In genomic region chr11:17008498-17008941, GRCm38 (mm10) we compare ENCODE assay signal across 12 mouse cellular contexts. TPM values are rescaled to one million over a fixed set of nuclear protein-coding genes. Genes with fewer than 3 reads are reported as not detected.
DNase-seq lines count a peak whose midpoint lies in the region; ATAC-seq and TF ChIP-seq lines count a peak whose summit lies in the region.
"Had no signal": no experiment of that assay in that cellular context is flagged by ENCODE, and none has a peak within 500 bp of the region (broad histone marks: within the 10 kb centered on the region; RNA-seq: fewer than 3 reads in every experiment).

No protein-coding gene starts in this region.

- H3K9me3 ChIP-seq in liver, embryonic 16.5 days (replicated peaks; ENCODE audit: control insufficient read depth, low read length), result no peaks in the 10 kb centered on the region

- H3K27me3 ChIP-seq in liver, embryonic 16.5 days (ENCODE audit: control insufficient read depth, insufficient read depth, low read depth, low read length), result no peaks in the 10 kb centered on the region
- H3K27me3 ChIP-seq in small intestine, adult 2 months (ENCODE audit: control insufficient read depth, insufficient read depth, low read length), result no peaks in the 10 kb centered on the region

- peak; percentile 30; the same call in 1 of the 2 replicates for ATAC-seq in liver, embryonic 16.5 days (ENCODE audit: low read depth)

- no peaks in the 10 kb centered on the region for H3K36me3 ChIP-seq in liver, embryonic 16.5 days (ENCODE audit: control insufficient read depth, insufficient read depth)
- H3K36me3 ChIP-seq in small intestine, adult 2 months (ENCODE audit: control insufficient read depth, insufficient read depth, low read length), result no peaks in the 10 kb centered on the region

- peak overlapping the region; percentile 66 for H3K27ac ChIP-seq in bone marrow, adult 2 months (ENCODE audit: control insufficient read depth, insufficient read depth, low read depth, low read length, poor library complexity)
- 0 out of 2 replicates have a peak overlapping the region, but pooled peaks have one; percentile 5 for H3K27ac ChIP-seq in liver, embryonic 16.5 days (ENCODE audit: low read length)
- peak overlapping the region; percentile 63 for H3K27ac ChIP-seq in small intestine, adult 2 months (ENCODE audit: insufficient read depth, low read depth, low read length)
- H3K27ac ChIP-seq: kidney, postnatal 0 days had no signal

- peak overlapping the region; percentile 21; the same call in 1 of the 2 replicates for H3K4me2 ChIP-seq in liver, embryonic 16.5 days (ENCODE audit: low read depth, low read length)

- H3K4me3 ChIP-seq in lung, adult 2 months (replicated peaks; ENCODE audit: extremely low read depth, low read depth, low read length), result peak overlapping the region; percentile 60
- H3K4me3 ChIP-seq in bone marrow, adult 2 months (replicated peaks; ENCODE audit: control insufficient read depth, low read depth, low read length), result peak overlapping the region; percentile 62
- peak overlapping the region; percentile 34 for H3K4me3 ChIP-seq in liver, embryonic 16.5 days (ENCODE audit: low read depth, low read length)
- H3K4me3 ChIP-seq in small intestine, adult 2 months (ENCODE audit: low read depth, low read length), result peak overlapping the region; percentile 50

- WGBS in lung, adult 2 months, result 39% methylated on average over 7 of the region's 7 CpGs
- 6% methylated on average over 7 of the region's 7 CpGs for WGBS in bone marrow, adult 2 months
- WGBS in liver, embryonic 16.5 days (ENCODE audit: insufficient replicate concordance), result 14% methylated on average over 7 of the region's 7 CpGs
- 30% methylated on average over 7 of the region's 7 CpGs for WGBS in small intestine, adult 2 months

- DNase-seq in lung, adult 2 months, result peak; percentile 10
- no peak for DNase-seq in lung, postnatal 10 days
- no peak for DNase-seq in thymus, postnatal 25 days
- DNase-seq in left cerebral cortex, adult 11 months (ENCODE audit: low spot score), result no peak
- DNase-seq in testis, postnatal 10 days (ENCODE audit: low spot score), result no peak
- DNase-seq: adrenal gland, postnatal 10 days; gastrocnemius, postnatal 14 days; thymus, adult 2 months had no signal

- peak; percentile 83; the same call in 1 of the 2 replicates for TF ChIP-seq POLR2A in lung, adult 2 months (IDR thresholded peaks at IDR 0.05; ENCODE audit: borderline replicate concordance, extremely low read depth, low read depth, low read length)
- TF ChIP-seq POLR2A in bone marrow, adult 2 months (IDR thresholded peaks at IDR 0.05; ENCODE audit: borderline replicate concordance, control insufficient read depth, low read depth, low read length), result peak; percentile 85
- TF ChIP-seq POLR2A in small intestine, adult 2 months (IDR thresholded peaks at IDR 0.05; ENCODE audit: low read depth, low read length), result peak; percentile 64; the same call in 1 of the 2 replicates

- TF ChIP-seq CTCF in lung, adult 2 months (IDR thresholded peaks at IDR 0.05; ENCODE audit: insufficient read depth, low read length), result no peak
- TF ChIP-seq CTCF in bone marrow, adult 2 months (IDR thresholded peaks at IDR 0.05; ENCODE audit: control insufficient read depth, insufficient read depth, low read length), result no peak
- TF ChIP-seq CTCF in small intestine, adult 2 months (IDR thresholded peaks at IDR 0.05; ENCODE audit: extremely low read depth, insufficient read length, insufficient replicate concordance, low read depth, low read length), result no peak

- H3K9ac ChIP-seq in liver, embryonic 16.5 days (ENCODE audit: low read depth, low read length), result peak overlapping the region; percentile 3; the same call in 1 of the 2 replicates

- H3K4me1 ChIP-seq in lung, adult 2 months (ENCODE audit: control insufficient read depth, insufficient read depth, low read length), result no peaks in the 10 kb centered on the region; the same call in 1 of the 2 replicates
- peaks cover 3% of the 10 kb centered on the region; the same call in 1 of the 2 replicates for H3K4me1 ChIP-seq in bone marrow, adult 2 months (ENCODE audit: control insufficient read depth, insufficient read depth, low read length)
- H3K4me1 ChIP-seq in liver, embryonic 16.5 days (ENCODE audit: control insufficient read depth, low read depth, low read length), result no peaks in the 10 kb centered on the region; the same call in 1 of the 2 replicates
- no peaks in the 10 kb centered on the region for H3K4me1 ChIP-seq in small intestine, adult 2 months (ENCODE audit: control insufficient read depth, insufficient read depth, insufficient read length, low read length)

RNA-seq across cellular contexts. Expression of gene Cnrip1, which starts 42.9 kb away (rescaled TPM):
- 15.6 and 16.7 TPM in 2 replicates for polyA plus RNA-seq in lung, adult 2 months (2012; rRNA removed)
- 3.2 and 6.2 TPM in 2 replicates for polyA plus RNA-seq in bone marrow, adult 2 months (2011; ENCODE audit: insufficient read depth, insufficient read length, low replicate concordance, missing spikeins)
- polyA plus RNA-seq in liver, embryonic 16.5 days (2015; fragmentation: Nextera tagmentation; extraction: Ambion mirVana), result 2.9 and 3.0 TPM in 2 replicates
- 1.4 and 2.7 TPM in 2 replicates for polyA plus RNA-seq in small intestine, adult 2 months (2012; rRNA removed)

RNA-seq across cellular contexts. Expression of gene Plek, which starts 43.7 kb away (rescaled TPM):
- 3.4 and 7.0 TPM in 2 replicates for polyA plus RNA-seq in lung, adult 2 months (2012; rRNA removed)
- polyA plus RNA-seq in bone marrow, adult 2 months (2011; ENCODE audit: insufficient read depth, insufficient read length, low replicate concordance, missing spikeins), result 51.3 and 72.7 TPM in 2 replicates
- 17.6 and 18.3 TPM in 2 replicates for polyA plus RNA-seq in liver, embryonic 16.5 days (2015; fragmentation: Nextera tagmentation; extraction: Ambion mirVana)
- polyA plus RNA-seq in small intestine, adult 2 months (2012; rRNA removed), result 0.24 and 0.33 TPM in 2 replicates

RNA-seq across cellular contexts. Expression of gene Fbxo48, which starts 57.3 kb away (rescaled TPM):
- 0.23 and 0.44 TPM in 2 replicates for polyA plus RNA-seq in lung, adult 2 months (2012; rRNA removed)
- 1.9 and 4.9 TPM in 2 replicates for polyA plus RNA-seq in bone marrow, adult 2 months (2011; ENCODE audit: insufficient read depth, insufficient read length, low replicate concordance, missing spikeins)
- 1.5 and 1.9 TPM in 2 replicates for polyA plus RNA-seq in liver, embryonic 16.5 days (2015; fragmentation: Nextera tagmentation; extraction: Ambion mirVana)
- 0.16 and 0.18 TPM in 2 replicates for polyA plus RNA-seq in small intestine, adult 2 months (2012; rRNA removed)

Comparison
In these comparisons a context has a peak if more than half of its experiments do, and no peak if none do; other contexts are left out.
1. H3K27ac ChIP-seq: peak in every context shown above with its lines; median percentile 66 in bone marrow, adult 2 months; 63 in small intestine, adult 2 months; 5 in liver, embryonic 16.5 days.